Mouse (Mus musculus): ENCODE data around the gene Mdga2.

DNA sequence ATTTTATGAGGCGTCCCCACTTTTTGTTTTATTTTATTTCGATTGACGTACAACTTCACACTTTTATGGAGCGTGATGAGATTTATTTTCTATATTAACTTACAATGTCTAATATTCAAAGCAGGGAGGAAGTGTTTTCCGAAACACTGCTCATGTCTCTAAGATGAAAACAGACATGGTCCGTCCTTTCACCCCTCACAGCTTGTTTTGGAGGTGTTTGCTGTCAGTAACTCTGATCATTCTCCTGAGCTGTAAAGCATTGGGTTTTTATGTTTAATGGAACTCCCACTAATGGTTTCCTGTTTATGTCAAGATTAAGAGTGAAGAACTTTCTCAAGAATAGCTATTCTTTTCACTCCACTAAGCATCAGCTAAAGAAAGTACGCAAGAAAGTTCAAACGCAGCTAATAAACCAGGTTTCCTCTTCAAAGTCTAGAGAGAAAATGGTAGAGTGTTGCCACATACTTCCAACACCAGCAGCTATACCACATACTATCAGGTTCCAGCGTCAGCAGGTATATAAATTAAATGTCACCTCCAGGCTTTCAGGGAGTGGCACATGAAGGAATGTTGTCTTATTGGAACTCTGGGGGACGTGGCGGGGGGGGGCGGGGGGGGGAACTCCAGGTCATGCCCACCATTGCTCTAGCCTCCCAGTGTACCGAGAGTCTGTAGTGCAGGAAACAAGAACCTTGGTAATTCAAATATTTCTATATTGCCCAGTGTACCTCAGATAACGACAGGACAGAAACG lies 186.7 kb downstream of the Mdga2 start:
- TF ChIP-seq POLR2A (IDR thresholded peaks at IDR 0.05; ENCODE audit: low read depth, low read length) (no peak), CTCF (IDR thresholded peaks at IDR 0.05; ENCODE audit: extremely low read depth, insufficient read length, insufficient replicate concordance, low read depth, low read length) (no peak)

Data from small intestine, adult 2 months (tissue).